Mouse (Mus musculus): Measurements from ENCODE around the gene Gpr3. TPM values are rescaled to one million over a fixed set of nuclear protein-coding genes. Genes with fewer than 3 reads are reported as not detected.

Gpr3 gene
- polyA plus RNA-seq, 1 experiment from 2014 or later, result not detected

DNA sequence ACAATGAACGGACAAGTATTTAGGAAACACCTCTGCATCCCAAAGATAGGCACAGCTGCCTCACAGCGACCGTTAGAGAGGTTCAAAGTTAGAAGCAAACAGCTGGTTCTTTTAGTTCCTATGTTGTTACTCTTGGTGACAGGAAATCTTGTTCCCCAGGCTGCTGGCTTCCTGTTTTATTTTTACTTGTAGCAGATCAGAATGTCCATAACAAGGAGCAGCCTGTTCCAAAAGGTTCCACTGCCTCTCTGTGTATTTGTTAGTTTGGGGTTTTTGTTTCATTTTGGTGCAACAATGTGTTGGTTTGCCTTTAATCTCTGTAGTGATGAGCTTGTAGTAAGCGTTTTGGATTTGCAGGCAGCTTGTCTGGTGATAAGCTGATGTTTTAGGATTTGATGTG is 38.0 kb downstream of the Gpr3 start:
- Histone ChIP-seq H3K9me3 (ENCODE audit: low read length) (no peaks in the 10 kb centered on the region), H3K36me3 (ENCODE audit: insufficient read depth, low read length) (peaks cover 18% of the 10 kb centered on the region; the same call in 1 of the 2 replicates), H3K4me2 (replicated peaks; ENCODE audit: low read depth, low read length) (peak overlapping the region; percentile 15), H3K9ac (replicated peaks; ENCODE audit: low read depth) (no peak overlapping the region), H3K27ac (ENCODE audit: low read length) (peak overlapping the region; percentile 76), H3K27me3 (replicated peaks; ENCODE audit: insufficient read depth, low read length) (no peaks in the 10 kb centered on the region), H3K4me1 (ENCODE audit: insufficient read depth, low read depth, low read length) (peaks cover 22% of the 10 kb centered on the region), H3K4me3 (ENCODE audit: low read depth, low read length) (no peak overlapping the region)
- TF ChIP-seq EP300 (IDR thresholded peaks at IDR 0.05), result peak; percentile 91
- TF ChIP-seq CTCF (IDR thresholded peaks at IDR 0.05), result no peak
- DNase-seq (ENCODE audit: low spot score), result peak; percentile 81
- whole genome bisulfite sequencing, result 30% methylated on average over 4 of the region's 4 CpGs
- peak; percentile 43 for ATAC-seq

DNA sequence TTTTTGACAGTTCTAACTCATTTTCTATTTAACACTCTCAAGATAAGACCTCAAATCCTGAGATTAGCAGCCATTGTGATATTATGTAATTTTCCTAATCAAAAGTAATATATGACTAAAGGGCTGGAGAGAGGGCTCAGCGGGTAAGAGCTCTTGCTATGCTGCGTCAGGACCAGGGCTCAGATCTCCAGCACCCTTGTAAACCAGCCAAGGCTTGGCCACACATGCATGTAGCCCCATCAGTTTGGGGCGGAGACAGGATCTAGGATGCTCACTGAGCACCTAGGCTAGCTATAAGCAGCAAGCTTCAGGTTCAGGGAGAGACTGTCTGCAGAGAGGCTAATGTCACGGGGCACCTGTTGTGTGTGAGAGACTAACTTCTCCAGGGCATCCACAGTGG is 39.9 kb downstream of the Gpr3 start:
- H3K27me3 ChIP-seq (replicated peaks; ENCODE audit: insufficient read depth, low read length), result no peaks in the 10 kb centered on the region
- H3K4me3 ChIP-seq (ENCODE audit: low read depth, low read length), result no peak overlapping the region
- TF ChIP-seq CTCF (IDR thresholded peaks at IDR 0.05), result no peak
- no peak for TF ChIP-seq EP300 (IDR thresholded peaks at IDR 0.05)
- WGBS, result 60% methylated on average over 4 of the region's 4 CpGs
- no peak overlapping the region for H3K9ac ChIP-seq (replicated peaks; ENCODE audit: low read depth)
- ATAC-seq, result no peak
- H3K4me1 ChIP-seq (ENCODE audit: insufficient read depth, low read depth, low read length), result peaks cover 26% of the 10 kb centered on the region
- no peak for DNase-seq (ENCODE audit: low spot score)
- H3K4me2 ChIP-seq (replicated peaks; ENCODE audit: low read depth, low read length), result no peak overlapping the region
- H3K9me3 ChIP-seq (ENCODE audit: low read length), result no peaks in the 10 kb centered on the region
- H3K36me3 ChIP-seq (ENCODE audit: insufficient read depth, low read length), result peaks cover 9% of the 10 kb centered on the region; the same call in 1 of the 2 replicates
- H3K27ac ChIP-seq (ENCODE audit: low read length), result peak overlapping the region; percentile 6; the same call in 1 of the 2 replicates

DNA sequence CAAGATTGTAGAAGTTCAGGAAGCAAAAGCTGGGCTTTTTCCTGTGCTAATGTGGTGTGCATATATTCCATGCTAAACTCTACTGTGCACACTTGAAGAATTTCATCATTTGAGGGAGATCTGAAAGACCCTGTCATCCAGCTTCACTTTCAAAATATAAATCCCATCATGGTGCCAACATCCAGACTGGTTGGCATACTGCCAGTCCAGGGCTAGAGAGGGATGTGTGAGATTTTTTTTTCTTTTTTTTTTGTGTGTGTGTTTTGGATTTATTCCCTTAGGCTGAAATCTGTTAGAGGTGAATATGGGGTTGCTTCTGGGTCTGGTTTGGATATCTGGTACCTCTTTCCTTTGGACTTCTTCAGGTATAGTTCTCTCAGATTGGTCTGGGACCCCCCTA is 41.7 kb downstream of the Gpr3 start:
- ATAC-seq (no peak), DNase-seq (ENCODE audit: low spot score) (peak; percentile 41)
- H3K36me3 ChIP-seq (ENCODE audit: insufficient read depth, low read length), result no peaks in the 10 kb centered on the region
- H3K9ac ChIP-seq (replicated peaks; ENCODE audit: low read depth), result no peak overlapping the region
- peak overlapping the region; percentile 38; the same call in 1 of the 2 replicates for H3K27ac ChIP-seq (ENCODE audit: low read length)
- H3K9me3 ChIP-seq (ENCODE audit: low read length), result no peaks in the 10 kb centered on the region
- H3K27me3 ChIP-seq (replicated peaks; ENCODE audit: insufficient read depth, low read length), result no peaks in the 10 kb centered on the region
- H3K4me1 ChIP-seq (ENCODE audit: insufficient read depth, low read depth, low read length), result peaks cover 23% of the 10 kb centered on the region
- TF ChIP-seq CTCF (IDR thresholded peaks at IDR 0.05), result no peak
- no peak overlapping the region for H3K4me3 ChIP-seq (ENCODE audit: low read depth, low read length)
- H3K4me2 ChIP-seq (replicated peaks; ENCODE audit: low read depth, low read length), result no peak overlapping the region

DNA sequence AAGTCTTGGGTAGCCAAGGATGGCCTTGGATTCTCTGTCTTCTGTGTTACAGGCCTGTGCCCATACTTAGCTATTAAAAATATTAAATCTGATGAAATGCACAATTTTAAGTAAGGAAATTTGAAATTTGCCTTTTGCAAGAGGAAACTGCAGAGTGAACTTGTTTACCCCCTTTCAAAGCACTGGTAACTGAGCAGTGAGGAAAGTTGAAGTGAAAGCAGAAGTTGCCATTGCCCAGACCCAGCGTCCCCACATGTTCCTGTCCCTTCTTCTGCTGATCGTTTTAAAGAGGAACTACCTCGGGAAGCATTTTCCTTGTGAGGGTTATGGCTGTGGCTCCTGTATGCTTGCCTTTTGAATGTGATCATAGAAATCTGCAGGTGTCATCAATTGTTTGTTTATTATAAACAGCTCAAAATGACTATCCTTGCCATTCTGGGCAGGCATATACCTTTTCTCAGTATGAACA is 42.2 kb downstream of the Gpr3 start:
- H3K4me2 ChIP-seq (replicated peaks; ENCODE audit: low read depth, low read length), result no peak overlapping the region
- no peak for ATAC-seq
- 45% methylated on average over 3 of the region's 3 CpGs for WGBS
- H3K27me3 ChIP-seq (replicated peaks; ENCODE audit: insufficient read depth, low read length), result no peaks in the 10 kb centered on the region
- TF ChIP-seq CTCF (IDR thresholded peaks at IDR 0.05), result no peak
- TF ChIP-seq EP300 (IDR thresholded peaks at IDR 0.05), result no peak
- peaks cover 17% of the 10 kb centered on the region for H3K4me1 ChIP-seq (ENCODE audit: insufficient read depth, low read depth, low read length)
- no peaks in the 10 kb centered on the region for H3K36me3 ChIP-seq (ENCODE audit: insufficient read depth, low read length)
- no peak overlapping the region for H3K9ac ChIP-seq (replicated peaks; ENCODE audit: low read depth)
- H3K27ac ChIP-seq (ENCODE audit: low read length), result peak overlapping the region; percentile 38; the same call in 1 of the 2 replicates
- no peaks in the 10 kb centered on the region for H3K9me3 ChIP-seq (ENCODE audit: low read length)
- peak; percentile 48 for DNase-seq (ENCODE audit: low spot score)
- no peak overlapping the region for H3K4me3 ChIP-seq (ENCODE audit: low read depth, low read length)

DNA sequence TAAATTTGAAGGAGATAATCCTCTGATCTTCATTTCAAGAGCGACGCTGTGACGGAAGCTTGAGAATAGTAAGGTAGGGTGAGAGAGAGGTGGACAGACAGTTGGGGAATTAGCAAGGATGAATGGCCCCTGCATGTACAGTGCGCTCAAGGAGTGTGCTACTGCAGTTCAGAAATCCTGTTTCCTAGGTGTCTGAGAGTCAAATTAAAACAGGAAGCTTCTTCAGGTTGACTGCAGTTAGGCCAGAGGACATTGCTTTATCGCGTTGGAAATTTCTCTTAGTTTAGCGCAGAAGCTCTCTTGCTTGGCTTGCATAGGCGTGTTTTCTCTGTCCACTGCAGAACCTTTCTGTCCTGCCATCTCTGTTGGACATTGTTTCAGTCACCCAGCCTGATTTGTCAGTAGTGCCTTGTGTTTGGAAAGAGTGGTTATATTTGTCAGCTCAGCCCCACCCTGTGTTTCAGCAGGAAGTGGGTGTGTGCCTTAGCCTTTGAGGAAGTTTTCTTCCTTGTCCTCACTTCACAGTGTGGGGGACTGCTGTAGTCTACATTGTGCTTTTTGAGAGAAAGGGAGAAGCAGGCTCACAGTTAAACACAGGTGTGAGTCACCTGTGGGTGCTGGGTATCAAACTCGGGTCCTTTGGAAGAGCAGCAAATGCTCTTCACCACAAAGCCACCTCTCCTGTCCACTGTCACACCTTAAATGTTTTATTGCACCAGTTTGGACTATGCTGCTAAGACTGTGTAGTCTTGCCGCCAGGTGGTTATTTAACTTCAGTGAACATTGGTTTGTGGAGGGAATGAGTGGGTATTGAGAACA is 42.9 kb downstream of the Gpr3 start:
- Histone ChIP-seq H3K27me3 (replicated peaks; ENCODE audit: insufficient read depth, low read length) (no peaks in the 10 kb centered on the region), H3K27ac (ENCODE audit: low read length) (peak overlapping the region; percentile 5), H3K9me3 (ENCODE audit: low read length) (no peaks in the 10 kb centered on the region), H3K4me2 (replicated peaks; ENCODE audit: low read depth, low read length) (peak overlapping the region; percentile 32), H3K4me1 (ENCODE audit: insufficient read depth, low read depth, low read length) (peaks cover 16% of the 10 kb centered on the region; the same call in 1 of the 2 replicates), H3K9ac (replicated peaks; ENCODE audit: low read depth) (no peak overlapping the region), H3K4me3 (ENCODE audit: low read depth, low read length) (no peak overlapping the region), H3K36me3 (ENCODE audit: insufficient read depth, low read length) (0 out of 2 replicates have a peak, but pooled peaks cover under 1% of the 10 kb centered on the region)
- TF ChIP-seq EP300 (IDR thresholded peaks at IDR 0.05), result peak; percentile 70
- peak; percentile 6; the same call in 1 of the 2 replicates for TF ChIP-seq CTCF (IDR thresholded peaks at IDR 0.05)
- DNase-seq (ENCODE audit: low spot score), result peak; percentile 89
- 56% methylated on average over 10 of the region's 10 CpGs for WGBS
- ATAC-seq, result peak; percentile 84

DNA sequence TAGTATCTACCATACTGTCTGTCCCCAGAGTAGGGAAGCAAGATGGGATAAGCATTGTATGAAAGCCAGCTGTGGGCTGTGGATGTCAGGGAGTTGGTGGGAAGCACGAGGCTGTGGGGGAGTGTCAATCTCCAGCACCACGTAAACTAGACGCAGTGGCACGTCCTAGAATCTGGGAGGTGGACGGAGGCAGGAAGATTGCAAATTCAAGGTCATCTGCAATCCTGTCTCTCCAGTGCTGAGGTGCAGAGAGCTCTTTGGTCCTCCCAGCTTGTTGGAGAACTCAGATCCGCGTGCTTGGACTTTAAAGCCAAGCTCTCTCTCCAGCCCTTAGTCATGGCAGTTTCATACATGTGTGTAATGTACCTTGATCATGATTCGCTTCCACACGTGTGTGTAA is 45.6 kb downstream of the Gpr3 start:
- no peak overlapping the region for H3K4me2 ChIP-seq (replicated peaks; ENCODE audit: low read depth, low read length)
- H3K27me3 ChIP-seq (replicated peaks; ENCODE audit: insufficient read depth, low read length), result no peaks in the 10 kb centered on the region
- H3K9ac ChIP-seq (replicated peaks; ENCODE audit: low read depth), result no peak overlapping the region
- ATAC-seq (no peak), DNase-seq (ENCODE audit: low spot score) (no peak)
- TF ChIP-seq EP300 (IDR thresholded peaks at IDR 0.05), result no peak
- no peak for TF ChIP-seq CTCF (IDR thresholded peaks at IDR 0.05)
- H3K27ac ChIP-seq (ENCODE audit: low read length), result no peak overlapping the region
- 0 out of 2 replicates have a peak, but pooled peaks cover 7% of the 10 kb centered on the region for H3K36me3 ChIP-seq (ENCODE audit: insufficient read depth, low read length)
- H3K4me1 ChIP-seq (ENCODE audit: insufficient read depth, low read depth, low read length), result peaks cover 12% of the 10 kb centered on the region; the same call in 1 of the 2 replicates
- 69% methylated on average over 9 of the region's 9 CpGs for WGBS
- no peak overlapping the region for H3K4me3 ChIP-seq (ENCODE audit: low read depth, low read length)
- no peaks in the 10 kb centered on the region for H3K9me3 ChIP-seq (ENCODE audit: low read length)
